Mouse (Mus musculus) layer of hippocampus, adult 2 months (tissue): Measurements from ENCODE around the gene Car6. TPM values are rescaled to one million over a fixed set of nuclear protein-coding genes. Genes with fewer than 3 reads are reported as not detected.
A peak's percentile ranks its signal among the peaks of the same experiment; 100 is the strongest.

Experiments used
- DNase-seq, 2 experiments: peaks; one replicate each; pipeline ENCODE4 v3.0.0; 2022; ENCODE audit warnings: low spot score in 2 of 2
- H3K27ac ChIP-seq: fragments of 200-600 bp; 2 replicates; pipeline ENCODE4 v1.8.1; 2022
- H3K4me3 ChIP-seq: fragments of 200-600 bp; 2 replicates; pipeline ENCODE4 v1.8.1; 2022; ENCODE audit warnings: mild to moderate bottlenecking
- CTCF ChIP-seq: fragments of 200-600 bp; conservative IDR thresholded peaks from 2 replicates; pipeline ENCODE4 v1.8.1; 2022; ENCODE audit warnings: antibody characterized with exemption, mild to moderate bottlenecking, moderate library complexity
- total RNA-seq, 2 experiments: library from RNA; stranded (reverse); gene quantifications; 2 replicates each; pipeline ENCODE4 v1.2.3; 2021

The Car6 gene
- total RNA-seq, 2 experiments from 2014 or later, result not detected

- no peak for TF ChIP-seq CTCF
- no peak for DNase-seq
- H3K4me3 ChIP-seq, result no peak overlapping the region
- H3K27ac ChIP-seq, result no peak overlapping the region
Observed at GRCm38 (mm10) chr4:150198268-150198667, 2.9 kb downstream of the Car6 start.

- Histone ChIP-seq H3K4me3 (no peak overlapping the region), H3K27ac (no peak overlapping the region)
- TF ChIP-seq CTCF, result peak; percentile 75
- no peak for DNase-seq
Observed at GRCm38 (mm10) chr4:150193915-150194314, 7.2 kb downstream of the Car6 start.

DNA sequence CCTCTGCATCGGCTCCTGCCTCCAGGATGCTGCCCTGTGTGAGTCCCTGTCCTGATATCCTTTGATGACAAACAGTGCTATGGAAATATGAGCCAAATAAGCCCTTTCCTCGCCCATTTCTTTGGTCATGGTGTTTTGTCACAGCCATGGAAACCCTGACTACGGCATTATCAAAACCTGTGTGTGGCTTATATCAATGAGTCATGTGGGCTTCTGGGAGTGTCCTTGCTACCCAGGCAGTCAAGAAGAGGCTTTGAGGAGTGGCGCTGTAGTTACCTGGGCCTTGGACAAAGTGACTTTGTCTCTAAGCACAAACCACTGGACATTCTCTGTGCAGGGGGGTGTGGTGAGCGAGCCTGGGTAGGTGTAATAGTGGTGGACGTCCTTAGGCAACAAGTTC, 8.9 kb downstream of the Car6 start:
- DNase-seq, result no peak
- TF ChIP-seq CTCF, result no peak
- H3K4me3 ChIP-seq, result no peak overlapping the region
- no peak overlapping the region for H3K27ac ChIP-seq

GRCm38 (mm10) chr4:150188236-150188635, 12.9 kb downstream of the Car6 start:
- no peak for DNase-seq
- no peak for TF ChIP-seq CTCF
- Histone ChIP-seq H3K27ac (no peak overlapping the region), H3K4me3 (no peak overlapping the region)

DNA sequence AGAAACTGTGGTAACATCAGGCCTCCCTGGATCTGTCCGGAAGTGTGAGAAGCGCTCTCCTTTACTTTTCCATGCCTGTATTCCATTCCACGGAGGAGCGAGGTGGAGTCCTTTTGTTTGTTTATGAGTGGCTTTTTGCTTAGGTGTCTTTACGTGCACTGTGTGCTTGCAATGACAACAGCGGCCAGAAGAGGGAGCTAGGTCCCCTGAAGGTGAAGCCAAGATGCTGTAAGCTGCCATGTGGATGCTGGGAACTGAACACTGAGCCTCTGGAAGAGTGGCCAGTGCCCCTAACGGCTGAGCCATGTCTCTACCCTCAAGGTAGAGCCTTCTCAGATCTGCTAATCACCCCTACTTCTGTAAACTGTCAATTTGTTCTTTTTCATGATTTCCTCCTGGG, 19.8 kb downstream of the Car6 start:
- TF ChIP-seq CTCF, result peak; percentile 52
- no peak for DNase-seq
- H3K27ac ChIP-seq, result no peak overlapping the region
- H3K4me3 ChIP-seq, result no peak overlapping the region

- no peak for DNase-seq
- TF ChIP-seq CTCF, result no peak
- H3K4me3 ChIP-seq, result no peak overlapping the region
- no peak overlapping the region for H3K27ac ChIP-seq
Observed at GRCm38 (mm10) chr4:150178131-150178530, 23.0 kb downstream of the Car6 start.

GRCm38 (mm10) chr4:150177122-150177521, 24.0 kb downstream of the Car6 start:
- H3K27ac ChIP-seq, result no peak overlapping the region
- no peak overlapping the region for H3K4me3 ChIP-seq
- no peak for TF ChIP-seq CTCF
- no peak for DNase-seq

DNA sequence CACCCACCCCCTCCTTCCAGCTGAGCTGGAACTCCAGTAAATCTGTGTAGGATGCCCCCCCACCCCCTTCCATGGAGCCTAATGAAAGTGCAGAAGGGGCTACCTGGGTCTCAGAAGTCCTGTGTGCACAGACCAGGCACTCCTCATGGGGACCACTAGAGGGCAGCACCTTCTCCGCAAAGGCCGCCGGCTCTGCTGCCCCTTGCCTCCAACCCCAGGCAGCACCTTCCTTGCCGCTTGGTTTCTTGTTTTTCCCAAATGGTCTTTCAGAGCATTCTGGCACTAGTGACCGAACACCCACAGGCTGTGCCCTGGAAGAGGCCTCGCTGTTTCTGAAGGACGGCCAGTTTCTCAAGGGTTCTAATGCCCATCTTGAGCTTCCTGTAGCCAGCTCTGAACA, 24.6 kb downstream of the Car6 start:
- peak; percentile 8 to 21 for DNase-seq
- no peak overlapping the region for H3K27ac ChIP-seq
- no peak overlapping the region for H3K4me3 ChIP-seq
- TF ChIP-seq CTCF, result peak; percentile 81

DNA sequence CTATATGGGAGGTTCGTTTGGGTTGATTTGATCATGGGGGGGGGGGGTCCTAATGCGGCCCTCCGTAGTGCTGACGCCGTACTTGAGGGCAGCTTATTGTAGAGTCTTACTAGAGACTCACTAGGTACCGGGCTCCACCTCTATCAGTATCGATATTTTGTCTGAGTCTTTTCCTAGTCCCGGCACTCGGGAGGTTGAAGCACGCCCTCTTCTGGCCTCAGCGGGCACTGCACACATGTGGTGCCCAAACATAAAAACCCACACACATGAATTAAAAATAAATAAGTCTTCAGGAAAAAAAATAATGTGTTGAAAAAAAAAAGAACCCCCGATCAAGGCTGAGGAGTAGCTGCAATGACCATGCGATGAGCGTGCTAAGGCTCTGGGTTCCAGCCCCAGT, 27.1 kb downstream of the Car6 start:
- Histone ChIP-seq H3K27ac (no peak overlapping the region), H3K4me3 (no peak overlapping the region)
- DNase-seq, result no peak
- peak; percentile 41; the same call in 1 of the 2 replicates for TF ChIP-seq CTCF

- peak; percentile 81 for TF ChIP-seq CTCF
- Histone ChIP-seq H3K4me3 (no peak overlapping the region), H3K27ac (no peak overlapping the region)
- peak; percentile 10 to 67 for DNase-seq
Observed at GRCm38 (mm10) chr4:150173281-150173680, 27.9 kb downstream of the Car6 start.

GRCm38 (mm10) chr4:150172107-150172506, 29.0 kb downstream of the Car6 start:
- TF ChIP-seq CTCF, result no peak
- Histone ChIP-seq H3K4me3 (no peak overlapping the region), H3K27ac (no peak overlapping the region)
- no peak for DNase-seq

- no peak for TF ChIP-seq CTCF
- Histone ChIP-seq H3K4me3 (no peak overlapping the region), H3K27ac (no peak overlapping the region)
- peak in 1 of 2 experiments; percentile 8 for DNase-seq
Observed at GRCm38 (mm10) chr4:150168406-150168805, 32.7 kb downstream of the Car6 start.

GRCm38 (mm10) chr4:150164875-150165274, 36.3 kb downstream of the Car6 start:
- Histone ChIP-seq H3K27ac (no peak overlapping the region), H3K4me3 (no peak overlapping the region)
- no peak for DNase-seq
- TF ChIP-seq CTCF, result no peak

DNA sequence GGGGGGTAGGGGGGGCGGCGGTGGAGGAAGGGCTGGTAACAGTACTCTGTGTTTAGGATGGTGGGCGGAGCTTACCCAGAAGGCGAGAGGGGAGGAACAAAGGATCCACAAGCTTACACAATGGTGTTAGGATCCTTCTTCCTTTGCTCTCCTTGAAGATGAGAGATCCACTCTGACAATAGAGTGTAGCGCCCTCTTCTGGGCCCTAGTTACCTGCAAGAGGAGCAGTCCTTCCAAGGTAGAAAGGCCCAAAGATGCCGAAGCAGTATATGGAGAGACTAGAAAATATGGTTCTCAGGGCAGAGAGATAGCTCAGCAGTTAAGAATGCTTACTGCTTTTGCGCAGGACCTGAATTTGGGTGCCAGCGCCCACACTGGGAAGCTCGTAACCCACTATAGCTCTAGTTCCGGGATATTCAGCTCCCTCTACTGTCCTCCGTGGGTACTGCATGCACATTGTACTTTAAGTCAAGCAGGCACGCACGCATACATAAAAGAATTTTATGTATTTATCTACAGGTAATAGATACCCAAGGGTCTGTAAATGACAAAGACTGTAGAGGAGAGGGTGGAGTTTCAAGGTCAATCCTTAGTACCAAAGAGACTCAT, 38.5 kb downstream of the Car6 start:
- DNase-seq, result no peak
- peak; percentile 68 for TF ChIP-seq CTCF
- Histone ChIP-seq H3K27ac (no peak overlapping the region), H3K4me3 (no peak overlapping the region)

- 0 out of 2 replicates have a peak, but pooled peaks have one; percentile 5 for TF ChIP-seq CTCF
Observed at GRCm38 (mm10) chr4:150159458-150159857, 41.7 kb downstream of the Car6 start.

More at GRCm38 (mm10) chr4:150159458-150159857, 41.7 kb downstream of the Car6 start:
- no peak for DNase-seq
- Histone ChIP-seq H3K4me3 (no peak overlapping the region), H3K27ac (no peak overlapping the region)
